Mouse (Mus musculus) liver, postnatal 0 days (tissue): ENCODE data around the gene Naa80. TPM values are rescaled to one million over a fixed set of nuclear protein-coding genes. Genes with fewer than 3 reads are reported as not detected.

Experiments
- ATAC-seq: fragments of 200-750 bp; cut with Nextera tagmentation; 2 replicates; pipeline ENCODE4 v1.8.0; 2017; ENCODE audit warnings: mild to moderate bottlenecking, moderate library complexity
- DNase-seq: peaks from one replicate; pipeline ENCODE4 v3.0.0-alpha.2; 2016
- H3K27ac ChIP-seq: fragments of 300-500 bp; sonication (generic); 2 replicates; pipeline ENCODE4 v1.5.1; 2014; ENCODE audit warnings: antibody characterized with exemption, moderate library complexity, mild to moderate bottlenecking, low read depth
- H3K27me3 ChIP-seq: fragments of 300-500 bp; sonication (generic); 2 replicates; pipeline ENCODE4 v1.6.1; 2014; ENCODE audit warnings: low read length, control low read depth, mixed read lengths; ENCODE audit not compliant: insufficient read depth
- H3K36me3 ChIP-seq: fragments of 300-500 bp; sonication (generic); replicated peaks from 2 replicates; pipeline ENCODE4 v1.6.1; 2014; ENCODE audit warnings: mild to moderate bottlenecking, control low read depth, low read length, moderate library complexity, mixed read lengths; ENCODE audit not compliant: insufficient read depth
- H3K4me1 ChIP-seq: fragments of 300-500 bp; sonication (generic); 2 replicates; pipeline ENCODE4 v1.6.1; 2014; ENCODE audit warnings: antibody characterized with exemption, mild to moderate bottlenecking, control low read depth; ENCODE audit not compliant: insufficient read depth
- H3K4me2 ChIP-seq: fragments of 300-500 bp; sonication (generic); 2 replicates; pipeline ENCODE4 v1.6.1; 2014; ENCODE audit warnings: low read depth, mild to moderate bottlenecking, low read length, moderate library complexity, mixed read lengths
- H3K4me3 ChIP-seq: fragments of 300-500 bp; sonication (generic); 2 replicates; pipeline ENCODE4 v1.5.1; 2014; ENCODE audit warnings: low read depth, low read length
- H3K9ac ChIP-seq: fragments of 300-500 bp; sonication (generic); replicated peaks from 2 replicates; pipeline ENCODE4 v1.6.1; 2014; ENCODE audit warnings: mild to moderate bottlenecking, moderate library complexity
- H3K9me3 ChIP-seq: fragments of 300-500 bp; sonication (generic); 2 replicates; pipeline ENCODE4 v1.6.1; 2016; ENCODE audit warnings: mild to moderate bottlenecking, control low read depth, low read length, mixed read lengths
- CTCF ChIP-seq: sonication (generic); IDR thresholded peaks from 2 replicates; pipeline ENCODE4 v1.5.1; 2016; ENCODE audit warnings: antibody characterized with exemption, low read depth
- EP300 ChIP-seq: IDR thresholded peaks from 2 replicates; pipeline ENCODE4 v1.6.1; 2016; ENCODE audit warnings: antibody characterized with exemption, low read depth, mild to moderate bottlenecking
- WGBS: fragments of 180-500 bp; shearing (Covaris S2); extraction: QIAGEN DNeasy Blood & Tissue Kit; methylation state at CpG from one replicate; pipeline ENCODE4 v1.1.7; 2014; ENCODE audit not compliant: insufficient replicate concordance; 5-methylcytosine and 5-hydroxymethylcytosine counted together
- polyA plus RNA-seq: library from polyadenylated mRNA; unstranded; fragments of >200 nt; fragmentation: Nextera tagmentation; extraction: Ambion mirVana; gene quantifications from 2 replicates; pipeline ENCODE4 v1.2.1, GENCODE M21; 2015

Gene Naa80
- polyA plus RNA-seq, 1 experiment from 2014 or later = 10.4 TPM

- TF ChIP-seq CTCF = no peak
- no peak for TF ChIP-seq EP300
- Histone ChIP-seq H3K4me2 (no peak overlapping the region), H3K9me3 (no peaks in the 10 kb centered on the region), H3K4me1 (peaks cover 27% of the 10 kb centered on the region), H3K36me3 (peaks cover 12% of the 10 kb centered on the region; the same call in 1 of the 2 replicates), H3K4me3 (no peak overlapping the region), H3K27ac (no peak overlapping the region), H3K9ac (no peak overlapping the region), H3K27me3 (no peaks in the 10 kb centered on the region)
- DNase-seq (no peak), ATAC-seq (no peak)
- 95% methylated on average over 17 of the region's 17 CpGs for WGBS
Measured at GRCm38 (mm10) chr9:107544196-107544700, 34.4 kb upstream of the Naa80 start.

DNA sequence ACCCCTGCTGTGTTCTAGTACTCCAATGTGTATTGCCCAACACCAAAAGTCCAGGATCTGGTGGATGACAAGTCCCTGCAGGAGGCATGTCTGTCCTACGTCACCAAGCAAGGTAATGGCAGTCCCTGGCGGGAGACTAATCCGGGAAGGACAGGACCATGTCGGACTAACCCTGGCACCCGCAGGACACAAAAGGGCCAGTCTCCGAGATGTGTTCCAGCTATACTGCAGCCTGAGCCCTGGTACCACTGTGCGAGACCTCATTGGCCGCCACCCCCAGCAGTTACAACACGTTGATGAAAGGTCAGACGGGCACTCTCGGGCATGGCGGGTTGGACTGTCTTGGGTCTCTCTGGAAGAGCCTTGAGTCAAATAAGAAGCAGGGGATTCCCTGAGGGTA is 34.0 kb upstream of the Naa80 start:
- Histone ChIP-seq H3K4me3 (no peak overlapping the region), H3K4me2 (no peak overlapping the region), H3K9ac (no peak overlapping the region), H3K36me3 (peaks cover 8% of the 10 kb centered on the region; the same call in 1 of the 2 replicates), H3K4me1 (peaks cover 29% of the 10 kb centered on the region), H3K27ac (no peak overlapping the region), H3K27me3 (no peaks in the 10 kb centered on the region), H3K9me3 (no peaks in the 10 kb centered on the region)
- no peak for DNase-seq
- WGBS = 90% methylated on average over 12 of the region's 12 CpGs
- no peak for ATAC-seq
- TF ChIP-seq EP300 = no peak
- TF ChIP-seq CTCF = no peak

GRCm38 (mm10) chr9:107545199-107545598 is 33.5 kb upstream of the Naa80 start:
- ATAC-seq (no peak), DNase-seq (no peak)
- no peak overlapping the region for H3K9ac ChIP-seq
- H3K27ac ChIP-seq = no peak overlapping the region
- no peak for TF ChIP-seq CTCF
- no peak for TF ChIP-seq EP300
- WGBS = 78% methylated on average over 10 of the region's 10 CpGs
- H3K4me1 ChIP-seq = peaks cover 33% of the 10 kb centered on the region
- H3K36me3 ChIP-seq = peaks cover 3% of the 10 kb centered on the region; the same call in 1 of the 2 replicates
- no peak overlapping the region for H3K4me2 ChIP-seq
- no peaks in the 10 kb centered on the region for H3K9me3 ChIP-seq
- H3K27me3 ChIP-seq = 0 out of 2 replicates have a peak, but pooled peaks cover 2% of the 10 kb centered on the region
- H3K4me3 ChIP-seq = no peak overlapping the region

DNA sequence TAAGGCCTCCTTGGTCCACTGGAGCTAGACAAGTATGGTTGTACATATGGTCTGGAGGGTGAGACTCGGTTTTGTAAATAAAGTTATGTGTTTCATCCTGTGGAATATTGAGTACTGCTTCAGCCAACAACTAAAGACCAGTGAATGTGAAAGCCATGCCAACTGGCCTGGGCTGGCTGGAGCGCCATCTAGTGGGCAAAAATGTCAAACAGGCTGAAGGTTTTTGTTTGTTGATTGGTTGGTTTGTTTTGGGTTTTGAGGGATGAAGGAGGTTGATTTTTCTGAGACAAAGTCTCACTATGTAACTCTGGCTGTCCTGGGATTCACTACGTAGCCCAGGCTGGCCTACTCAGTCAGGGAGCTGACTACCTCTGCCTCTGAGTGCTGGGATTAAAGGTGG is 33.1 kb upstream of the Naa80 start:
- no peak for ATAC-seq
- 0 out of 2 replicates have a peak, but pooled peaks cover 3% of the 10 kb centered on the region for H3K27me3 ChIP-seq
- H3K9ac ChIP-seq = no peak overlapping the region
- no peaks in the 10 kb centered on the region for H3K9me3 ChIP-seq
- peak; percentile 85 for DNase-seq
- peaks cover 3% of the 10 kb centered on the region; the same call in 1 of the 2 replicates for H3K36me3 ChIP-seq
- H3K4me1 ChIP-seq = peaks cover 37% of the 10 kb centered on the region
- no peak overlapping the region for H3K4me3 ChIP-seq
- TF ChIP-seq CTCF = peak; percentile 97
- no peak for TF ChIP-seq EP300
- H3K4me2 ChIP-seq = no peak overlapping the region
- WGBS = 10% methylated on average over 3 of the region's 3 CpGs
- H3K27ac ChIP-seq = no peak overlapping the region

DNA sequence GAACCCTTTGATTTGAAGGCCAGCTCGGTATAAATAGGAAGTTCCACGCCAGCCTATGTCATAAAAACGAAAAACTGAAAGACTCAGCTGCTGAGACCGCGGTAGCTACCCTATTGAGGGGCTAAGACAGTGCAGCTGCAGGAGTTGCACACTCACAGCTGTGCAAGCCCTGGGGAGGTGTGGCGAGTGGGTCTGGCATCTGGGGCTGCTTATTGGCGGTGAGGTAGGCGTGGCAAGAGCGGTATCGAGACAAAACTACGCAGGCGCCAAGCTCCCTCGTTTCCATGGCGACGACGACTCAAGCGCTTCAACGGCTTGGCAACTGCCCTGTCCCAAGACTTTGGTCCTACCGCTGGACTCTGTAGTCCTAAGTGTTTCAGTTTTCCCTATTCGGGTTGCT is 31.7 kb upstream of the Naa80 start, which contains the start of gene Zmynd10:
Gene Zmynd10 (plus strand): TSS at position 273 of the 400 bp plus-strand sequence.
- no peak for TF ChIP-seq CTCF
- no peak for TF ChIP-seq EP300
- 3% methylated on average over 20 of the region's 20 CpGs for WGBS
- Histone ChIP-seq H3K36me3 (peaks cover 3% of the 10 kb centered on the region; the same call in 1 of the 2 replicates), H3K27me3 (0 out of 2 replicates have a peak, but pooled peaks cover 7% of the 10 kb centered on the region), H3K27ac (0 out of 2 replicates have a peak within 1 kb of the TSS, but pooled peaks have one; percentile 1), H3K9me3 (no peaks in the 10 kb centered on the region), H3K4me1 (peaks cover 43% of the 10 kb centered on the region), H3K4me2 (peak within 1 kb of the TSS; percentile 57), H3K4me3 (no peak within 1 kb of the TSS), H3K9ac (peak within 1 kb of the TSS; percentile 4; the same call in 1 of the 2 replicates)
- peak; percentile 90 for DNase-seq
- peak; percentile 60 for ATAC-seq

DNA sequence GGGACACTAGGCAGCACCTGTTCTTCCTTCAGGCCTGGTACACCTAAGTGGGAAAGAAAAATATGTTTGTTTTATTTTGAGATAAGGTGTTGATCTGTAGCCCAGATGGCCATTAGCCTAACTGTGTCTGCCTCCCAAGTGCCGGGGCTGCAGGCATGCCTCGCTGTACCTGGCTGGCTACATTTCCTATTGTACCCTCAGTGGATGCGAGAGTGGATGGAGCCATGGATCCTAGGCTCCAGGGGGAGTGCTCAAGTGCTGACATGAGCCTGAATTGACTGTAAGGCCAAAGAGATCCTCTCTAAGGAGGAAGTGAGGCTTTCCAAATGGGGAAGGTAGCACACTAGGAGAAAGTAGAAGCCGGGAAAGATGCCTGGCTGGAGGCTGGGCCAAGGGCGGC is 30.7 kb upstream of the Naa80 start:
- Histone ChIP-seq H3K4me2 (no peak overlapping the region), H3K27me3 (0 out of 2 replicates have a peak, but pooled peaks cover 10% of the 10 kb centered on the region), H3K9ac (no peak overlapping the region), H3K27ac (no peak overlapping the region), H3K4me1 (peaks cover 43% of the 10 kb centered on the region), H3K4me3 (no peak overlapping the region), H3K36me3 (peaks cover 3% of the 10 kb centered on the region; the same call in 1 of the 2 replicates), H3K9me3 (no peaks in the 10 kb centered on the region)
- TF ChIP-seq EP300 (no peak), CTCF (no peak)
- 73% methylated on average over 5 of the region's 5 CpGs for whole genome bisulfite sequencing
- DNase-seq (no peak), ATAC-seq (no peak)
